Mouse (Mus musculus): ENCODE data around the gene Dido1.

Gene Dido1

GRCm38 (mm10) chr2:180709923-180710272 is at the start of gene Dido1, which contains the start of gene Gid8:
Gene Dido1 (minus strand): TSS chr2:180709999.
Gene Gid8 (plus strand): TSS chr2:180710117.
- DNase-seq (ENCODE audit: low spot score in 2 of 2) = peak; percentile 94 to 96

DNA sequence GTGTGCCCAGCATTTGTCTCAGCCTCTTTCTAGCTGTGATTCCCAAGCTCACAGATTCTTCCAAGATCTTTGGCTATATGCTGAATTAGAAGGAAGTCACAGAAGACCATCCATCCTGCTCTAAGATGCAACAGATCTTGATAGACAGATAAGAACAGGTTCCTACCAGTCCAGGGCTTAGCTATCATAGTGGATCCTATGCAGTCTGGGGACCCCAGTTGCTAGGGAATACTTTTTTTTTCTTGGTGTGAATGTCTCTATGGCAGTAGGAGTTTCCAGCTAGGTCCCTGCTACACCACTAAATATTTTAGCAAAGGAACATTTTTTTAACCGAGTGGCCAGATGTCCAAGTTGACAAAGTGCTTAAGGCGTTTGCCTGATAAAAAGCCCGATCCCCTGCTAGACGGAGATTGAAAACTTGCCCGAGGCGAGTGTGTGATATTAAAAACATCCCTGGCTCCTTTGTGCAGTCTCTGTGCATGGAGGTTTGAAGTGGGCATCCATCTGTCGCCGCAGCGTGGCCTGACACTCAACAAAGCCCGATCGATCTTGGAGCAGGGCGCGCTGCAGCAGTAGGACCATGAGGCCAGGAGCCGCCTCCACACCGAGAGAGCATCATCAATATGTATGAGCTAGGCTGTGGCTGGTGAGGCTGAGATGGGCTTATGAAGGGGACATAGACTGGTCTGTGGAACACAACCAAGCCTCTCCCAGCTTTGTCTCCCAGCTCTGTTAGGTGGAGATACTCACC is 48.9 kb upstream of the Dido1 start:
- no peak for DNase-seq (ENCODE audit: low spot score in 2 of 2)

DNA sequence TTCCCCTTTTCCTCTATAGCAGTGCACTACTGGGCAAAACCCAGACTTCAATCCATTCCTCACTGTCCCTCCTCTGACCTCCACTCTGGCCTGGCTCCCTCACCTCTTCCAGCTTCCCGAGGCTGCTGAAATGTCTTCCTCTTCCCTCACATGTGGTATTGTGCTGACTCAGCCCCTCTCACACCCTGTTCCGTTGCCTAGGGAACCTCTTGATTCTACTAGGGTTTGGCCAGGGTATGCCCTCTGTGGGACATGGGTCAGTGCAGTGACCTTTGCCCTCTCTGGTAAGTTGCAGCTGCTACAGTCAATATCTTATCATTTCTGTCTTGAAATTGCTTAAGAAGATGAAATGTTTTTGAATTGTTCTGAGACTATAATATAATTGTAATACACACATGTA is 47.0 kb upstream of the Dido1 start:
- no peak for DNase-seq (ENCODE audit: low spot score in 2 of 2)

DNA sequence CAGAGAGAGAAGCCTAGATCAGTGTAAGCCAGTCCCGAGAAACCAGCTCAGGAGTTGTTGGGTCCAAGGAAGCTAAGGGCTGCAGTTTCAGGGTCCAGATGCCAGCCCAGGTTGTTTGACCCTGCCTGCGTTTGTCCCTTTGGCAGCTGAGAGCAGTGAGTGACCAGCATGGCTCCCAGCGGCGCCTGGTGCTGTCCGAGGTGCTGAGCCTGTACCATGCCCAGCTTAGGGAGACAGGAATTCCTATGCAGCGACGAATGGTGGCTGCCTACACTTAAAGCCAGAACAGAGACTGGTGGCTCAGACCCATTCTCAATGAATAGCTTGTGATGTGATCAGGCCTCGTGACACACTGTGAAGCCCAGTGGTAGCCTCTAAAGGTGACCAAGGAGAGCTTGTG is 46.1 kb upstream of the Dido1 start:
- DNase-seq (ENCODE audit: low spot score in 2 of 2) = no peak

GRCm38 (mm10) chr2:180754976-180755688 is 45.3 kb upstream of the Dido1 start:
- no peak for DNase-seq (ENCODE audit: low spot score in 2 of 2)

GRCm38 (mm10) chr2:180748904-180749303 is 39.1 kb upstream of the Dido1 start:
- DNase-seq (ENCODE audit: low spot score in 2 of 2) = no peak

GRCm38 (mm10) chr2:180746569-180747192 is 36.9 kb upstream of the Dido1 start:
- DNase-seq (ENCODE audit: low spot score in 2 of 2) = no peak

- peak; percentile 84 to 94 for DNase-seq (ENCODE audit: low spot score in 2 of 2)
These were observed 35.6 kb upstream of the Dido1 start for GRCm38 (mm10) chr2:180745248-180745927.

- DNase-seq (ENCODE audit: low spot score in 2 of 2) = no peak
These were observed 33.5 kb upstream of the Dido1 start for GRCm38 (mm10) chr2:180743321-180743720.

GRCm38 (mm10) chr2:180742820-180743219 is 33.0 kb upstream of the Dido1 start:
- no peak for DNase-seq (ENCODE audit: low spot score in 2 of 2)

GRCm38 (mm10) chr2:180741421-180741820 is 31.6 kb upstream of the Dido1 start:
- no peak for DNase-seq (ENCODE audit: low spot score in 2 of 2)

DNA sequence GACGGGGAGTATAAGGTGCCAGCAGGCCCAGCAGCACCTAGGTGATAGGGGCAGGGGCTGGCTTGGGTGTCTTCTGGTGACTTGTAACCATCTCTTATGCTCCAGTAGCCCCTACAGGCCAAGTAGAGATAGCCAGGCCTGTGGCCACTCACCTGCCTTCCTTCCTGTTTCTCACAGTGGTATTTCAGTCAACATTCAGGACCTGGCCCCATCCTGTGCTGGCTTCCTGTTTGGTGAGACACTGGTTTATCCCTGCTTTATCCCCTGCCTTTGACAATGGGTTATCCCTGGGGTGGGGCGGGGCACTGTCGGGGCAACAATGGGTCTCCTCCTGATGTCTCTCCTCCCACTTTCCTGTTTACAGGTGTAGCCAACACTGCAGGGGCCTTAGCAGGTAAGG is 30.6 kb upstream of the Dido1 start:
- no peak for DNase-seq (ENCODE audit: low spot score in 2 of 2)

DNA sequence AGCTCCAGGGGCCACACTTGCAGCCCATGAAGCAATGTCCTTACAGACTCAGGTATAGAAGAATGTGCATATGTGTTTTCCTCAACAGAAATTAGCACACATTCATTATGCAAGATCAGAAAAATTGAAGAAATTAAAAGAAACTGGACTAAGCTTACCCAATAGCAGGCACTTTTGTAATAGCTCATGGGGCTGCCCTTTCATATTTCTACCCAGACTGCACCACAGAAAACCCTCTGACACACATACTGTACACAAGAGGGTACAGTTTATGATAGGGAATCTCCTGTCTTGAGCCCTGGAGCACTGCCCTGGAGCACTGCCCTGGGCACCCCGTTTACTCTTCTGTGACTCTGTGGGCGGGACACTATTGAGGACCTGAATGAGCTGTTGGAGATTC is 28.2 kb upstream of the Dido1 start:
- DNase-seq (ENCODE audit: low spot score in 2 of 2) = no peak

DNA sequence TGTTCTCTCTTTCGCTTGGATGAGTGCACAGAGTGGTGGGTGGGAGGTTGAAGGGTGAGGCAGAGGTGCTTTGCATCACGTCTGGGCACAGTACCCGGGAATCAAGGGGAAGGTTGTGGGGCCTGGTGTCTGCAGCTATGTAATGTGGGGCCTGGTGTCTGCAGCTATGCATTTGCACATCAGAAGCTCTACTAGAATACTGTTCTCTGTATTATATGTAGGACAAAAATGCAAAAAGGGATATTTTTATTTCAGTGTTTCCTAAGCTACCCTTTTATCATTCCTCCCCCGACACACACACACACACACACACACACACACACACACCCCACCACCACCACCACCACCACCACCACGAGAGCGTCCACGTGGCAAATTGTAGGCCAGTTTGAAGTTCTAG is 25.4 kb upstream of the Dido1 start:
- no peak for DNase-seq (ENCODE audit: low spot score in 2 of 2)

GRCm38 (mm10) chr2:180731984-180732383 is 22.2 kb upstream of the Dido1 start:
- DNase-seq (ENCODE audit: low spot score in 2 of 2) = no peak

DNA sequence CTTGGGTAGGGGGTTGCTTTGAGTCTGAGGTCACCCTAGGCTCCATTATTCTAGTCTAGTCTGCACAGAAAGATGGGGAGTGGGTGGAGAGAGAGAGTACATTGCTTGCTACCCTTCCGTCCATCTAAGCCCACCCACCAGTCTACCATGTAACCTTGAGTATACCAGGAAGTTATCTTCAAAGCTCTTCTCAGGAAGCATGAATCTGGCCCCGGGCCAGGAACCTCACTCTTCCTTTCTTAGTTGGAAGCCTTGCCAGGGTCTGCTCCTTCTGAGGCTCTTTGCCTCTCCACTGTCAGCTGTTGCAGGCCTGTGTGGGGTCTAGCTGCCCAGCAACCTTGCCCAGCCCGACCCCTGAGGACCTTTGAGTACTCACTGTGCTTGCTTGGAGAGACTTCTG is 21.2 kb upstream of the Dido1 start:
- DNase-seq (ENCODE audit: low spot score in 2 of 2) = no peak

- DNase-seq (ENCODE audit: low spot score in 2 of 2) = peak in 1 of 2 experiments; percentile 54
These were observed 17.8 kb upstream of the Dido1 start for GRCm38 (mm10) chr2:180727613-180728021.

- DNase-seq (ENCODE audit: low spot score in 2 of 2) = peak; percentile 56 to 81
These were observed 17.1 kb upstream of the Dido1 start for GRCm38 (mm10) chr2:180726658-180727442.

DNA sequence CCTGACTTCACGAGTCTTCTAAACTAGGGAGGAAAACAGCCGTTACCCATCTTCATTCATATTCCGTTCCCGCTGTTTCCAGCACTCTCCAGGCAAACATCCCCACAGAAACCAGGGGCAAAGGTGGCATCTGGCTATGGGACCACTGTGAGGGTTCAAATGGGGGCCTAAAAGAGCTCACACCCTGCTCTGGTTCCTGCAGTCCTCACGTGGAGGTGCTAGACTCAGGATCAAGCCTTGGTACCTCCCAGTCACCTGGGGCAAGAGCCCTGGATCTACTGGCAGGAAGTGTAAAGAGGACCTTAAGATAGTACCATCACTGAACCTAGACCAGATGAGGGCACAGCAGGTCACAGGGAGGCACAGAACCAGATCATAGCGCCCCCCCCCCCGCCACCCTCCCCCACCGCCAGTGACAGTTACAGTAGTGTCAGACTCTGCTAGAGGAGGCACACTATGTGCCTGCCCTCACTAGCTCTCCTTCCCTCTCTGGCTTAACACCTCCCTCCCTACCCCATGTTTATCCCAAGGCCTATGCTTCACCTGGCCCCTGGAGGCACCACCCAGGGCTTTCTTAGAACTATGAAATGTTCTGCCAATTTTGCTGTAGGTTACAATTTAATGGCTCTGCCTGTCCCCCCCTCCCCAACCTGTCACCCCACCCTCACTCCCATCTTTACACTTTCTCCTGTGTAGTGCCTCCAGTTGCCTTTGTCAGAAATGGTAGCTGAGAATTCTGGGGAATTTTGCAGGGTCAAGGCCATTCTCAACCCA is 16.2 kb upstream of the Dido1 start:
- no peak for DNase-seq (ENCODE audit: low spot score in 2 of 2)

GRCm38 (mm10) chr2:180725414-180725778 is 15.6 kb upstream of the Dido1 start:
- DNase-seq (ENCODE audit: low spot score in 2 of 2) = no peak

All from spleen, postnatal 4 days (tissue).